Mouse (Mus musculus) stomach, postnatal 0 days (tissue): Measurements from ENCODE around the gene Khdrbs2.

Source experiments
- CTCF ChIP-seq: IDR thresholded peaks from 2 replicates; pipeline ENCODE4 v1.5.1; 2016; ENCODE audit warnings: antibody characterized with exemption, low read depth, mild to moderate bottlenecking, moderate library complexity
- EP300 ChIP-seq: optimal IDR thresholded peaks from 2 replicates; pipeline ENCODE3; 2016; ENCODE audit warnings: antibody characterized with exemption

- TF ChIP-seq CTCF (no peak), EP300 (no peak)
Observed at GRCm38 (mm10) chr1:32633404-32633803, 460.9 kb downstream of the Khdrbs2 start.
